Mouse (Mus musculus) ovary, postnatal 10 days (tissue): Measurements from ENCODE around the gene Tgfb2.

Experiments
- DNase-seq: peaks from one replicate; pipeline ENCODE4 v3.0.0; 2022; ENCODE audit warnings: low spot score

Gene Tgfb2

DNA sequence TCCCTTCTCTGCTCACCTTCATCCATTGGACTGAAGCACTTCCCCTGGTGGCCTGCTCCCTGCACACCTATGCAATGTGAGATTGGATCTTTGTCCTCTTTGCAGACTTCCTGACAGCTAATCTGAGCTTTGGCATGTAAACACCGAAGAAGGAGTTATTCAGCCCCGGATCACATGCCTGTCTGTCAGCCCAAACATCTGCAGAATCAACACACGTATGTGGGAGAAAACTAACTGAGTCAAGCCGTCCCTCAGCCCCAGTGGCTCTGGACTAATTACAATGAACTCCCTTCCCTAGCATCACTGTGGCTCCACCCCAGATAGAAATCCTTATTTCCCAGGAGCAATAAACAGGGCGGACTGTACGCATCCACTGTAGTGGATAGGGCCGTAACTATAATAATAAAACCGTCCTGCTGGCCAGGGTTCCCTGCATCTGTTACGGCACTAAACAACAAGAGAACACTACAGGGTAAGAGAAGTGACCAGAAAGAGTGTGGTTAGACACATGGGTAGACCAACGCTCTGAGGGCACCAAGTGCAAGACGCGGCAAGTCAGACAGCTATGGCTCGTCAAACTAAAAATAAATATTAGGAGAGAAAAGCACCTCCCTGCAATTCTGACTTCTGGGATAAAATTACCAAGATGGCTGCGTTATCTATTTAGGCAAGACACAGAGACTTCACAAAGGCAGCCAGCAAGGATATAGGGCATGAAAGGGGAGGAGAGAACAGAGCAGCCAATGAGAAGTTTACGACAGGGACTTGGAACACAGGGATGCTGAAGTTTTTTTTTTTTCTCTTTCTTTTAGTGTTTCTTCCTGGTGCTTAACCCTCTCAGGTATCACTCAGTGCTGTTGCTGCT lies 3.2 kb downstream of the Tgfb2 start:
- DNase-seq, result no peak

DNA sequence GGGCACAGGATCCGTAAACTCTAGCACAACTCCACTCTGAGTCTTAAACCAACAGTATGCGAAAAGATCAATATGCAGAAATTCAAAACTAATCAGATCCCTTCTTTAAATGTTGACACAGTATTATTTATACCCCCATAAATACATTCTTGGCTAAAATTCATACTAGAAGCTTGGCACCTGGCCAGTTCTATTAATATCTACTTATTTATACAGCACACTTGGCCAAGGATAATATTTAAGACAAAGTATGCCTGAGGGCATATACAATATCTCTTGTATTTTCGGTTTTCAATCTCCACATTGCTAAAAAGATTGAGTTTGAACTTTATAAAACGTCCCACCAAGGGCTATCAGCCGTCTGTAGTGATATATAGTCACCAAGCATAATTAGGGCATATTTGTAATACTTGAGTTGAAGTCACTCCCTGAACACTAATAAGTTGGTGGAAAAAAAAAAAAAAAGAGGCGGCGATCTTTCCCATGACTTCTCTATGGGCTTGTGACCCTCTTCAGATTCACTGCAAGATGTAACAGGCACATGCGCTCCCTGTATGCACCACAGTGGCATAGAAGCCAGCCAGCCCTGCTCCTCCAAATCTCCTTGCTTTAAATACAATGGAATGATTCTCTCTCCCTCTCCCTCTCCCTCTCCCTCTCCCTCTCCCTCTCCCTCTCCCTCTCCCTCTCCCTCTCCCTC lies 4.4 kb downstream of the Tgfb2 start:
- no peak for DNase-seq

DNA sequence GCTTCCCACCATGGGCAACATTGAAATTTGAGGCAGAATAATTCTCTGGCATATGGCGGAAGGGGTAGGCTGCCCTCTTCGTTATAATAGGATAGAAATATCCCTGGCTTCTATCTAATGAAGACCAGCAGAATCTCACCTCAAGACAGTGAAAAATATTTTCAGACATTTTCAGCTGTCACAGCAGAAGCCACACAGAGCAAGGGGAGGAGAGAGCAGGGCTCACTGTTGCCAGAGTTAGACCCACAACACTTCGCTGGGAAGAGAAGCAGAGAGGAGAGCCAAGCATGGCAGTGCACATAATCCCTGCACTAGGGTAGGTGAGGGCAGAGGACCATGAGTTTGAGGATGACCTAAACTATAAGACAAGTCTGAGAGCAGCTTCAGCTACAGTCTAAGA lies 5.3 kb downstream of the Tgfb2 start:
- DNase-seq, result no peak

DNA sequence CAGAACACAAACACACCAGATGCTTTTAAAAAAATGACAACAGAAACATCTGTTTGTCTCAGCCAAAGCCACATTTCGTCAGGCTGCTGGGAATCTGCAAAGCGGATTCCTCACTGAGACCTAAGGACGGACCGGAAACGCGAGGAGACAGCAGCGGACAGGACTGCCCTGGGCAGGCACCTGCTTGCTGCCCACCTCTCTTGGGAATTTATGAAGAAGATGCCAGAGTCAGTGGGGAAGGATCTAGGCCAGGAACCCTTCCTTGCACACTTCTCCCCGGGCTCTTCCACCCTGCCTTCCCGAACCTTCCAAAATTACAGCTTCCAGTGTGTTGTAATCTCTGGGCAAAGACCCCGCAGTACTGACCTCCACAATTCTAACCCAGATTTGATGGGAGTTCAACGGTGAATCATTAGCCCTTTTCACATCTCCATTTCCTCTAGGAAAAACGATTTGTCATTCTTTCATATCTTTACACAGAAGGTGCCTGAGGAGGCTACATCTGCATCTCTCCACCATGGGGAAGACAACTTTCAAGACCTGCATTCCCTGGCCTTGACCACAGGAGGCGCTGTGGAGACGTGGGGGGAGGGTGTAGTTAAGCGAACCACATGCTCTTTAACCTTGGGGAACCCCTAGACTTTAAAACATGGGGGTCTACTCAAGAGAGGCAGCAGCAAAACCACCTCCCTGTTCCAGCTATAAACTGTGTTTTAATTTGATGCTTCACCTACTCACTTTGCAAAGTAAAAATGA lies 7.0 kb downstream of the Tgfb2 start:
- no peak for DNase-seq

DNA sequence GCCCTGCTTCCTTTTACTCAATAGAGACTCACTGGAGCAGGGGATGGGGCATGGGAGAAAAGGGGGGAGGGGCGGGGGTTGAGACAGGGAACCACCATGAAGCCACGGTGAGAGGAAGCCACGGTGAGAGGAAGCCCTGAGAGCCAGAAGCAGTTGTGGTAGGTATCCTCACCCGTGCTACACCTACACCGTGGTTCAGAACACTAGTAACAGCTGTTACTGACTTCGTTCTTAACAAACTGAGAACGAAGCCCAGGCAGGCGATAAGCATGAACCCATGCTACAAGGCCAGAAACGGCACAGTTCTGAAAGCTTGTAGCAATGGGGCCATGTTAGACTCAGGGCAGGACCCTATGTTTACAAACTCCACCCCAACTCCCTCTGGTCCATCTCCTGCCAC lies 9.6 kb downstream of the Tgfb2 start:
- no peak for DNase-seq

DNA sequence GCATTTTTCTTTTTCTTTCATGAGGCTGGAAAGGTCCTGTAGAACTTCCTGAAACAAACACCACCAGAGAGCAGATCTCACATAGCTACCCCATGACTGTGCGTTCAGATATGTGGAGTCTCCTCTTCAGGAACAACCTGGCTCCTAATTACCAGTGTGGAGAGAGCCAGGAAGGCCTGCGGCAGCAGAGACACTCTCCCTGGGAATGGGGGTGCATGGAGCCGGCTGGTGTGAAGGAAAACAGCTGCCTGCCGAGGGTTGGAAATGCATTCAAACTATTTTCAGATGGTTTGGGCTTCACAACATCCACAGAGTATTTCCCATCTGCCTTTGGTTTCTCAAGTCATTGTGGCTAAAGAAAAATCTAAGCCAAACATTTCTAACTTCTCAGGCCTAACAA lies 10.4 kb downstream of the Tgfb2 start:
- DNase-seq, result no peak

DNA sequence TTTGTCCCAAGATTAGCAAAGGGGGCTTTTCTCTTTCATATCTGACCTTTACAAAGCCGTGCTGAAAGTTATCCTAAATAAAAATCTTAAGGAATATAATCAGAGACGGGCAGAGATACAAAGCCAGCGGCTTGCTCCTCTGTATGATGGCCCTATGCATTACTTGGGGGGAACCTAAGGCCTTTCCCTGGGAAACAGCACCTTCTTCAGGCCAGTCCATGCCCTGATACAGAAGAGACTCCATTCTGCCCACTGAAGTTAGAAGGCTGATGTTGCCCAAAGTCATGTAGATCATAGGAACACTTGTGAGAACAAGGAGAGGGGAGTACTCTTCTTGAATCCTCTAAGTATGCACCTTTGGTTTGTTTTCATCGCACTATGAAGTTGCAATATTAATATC lies 13.4 kb downstream of the Tgfb2 start:
- no peak for DNase-seq

DNA sequence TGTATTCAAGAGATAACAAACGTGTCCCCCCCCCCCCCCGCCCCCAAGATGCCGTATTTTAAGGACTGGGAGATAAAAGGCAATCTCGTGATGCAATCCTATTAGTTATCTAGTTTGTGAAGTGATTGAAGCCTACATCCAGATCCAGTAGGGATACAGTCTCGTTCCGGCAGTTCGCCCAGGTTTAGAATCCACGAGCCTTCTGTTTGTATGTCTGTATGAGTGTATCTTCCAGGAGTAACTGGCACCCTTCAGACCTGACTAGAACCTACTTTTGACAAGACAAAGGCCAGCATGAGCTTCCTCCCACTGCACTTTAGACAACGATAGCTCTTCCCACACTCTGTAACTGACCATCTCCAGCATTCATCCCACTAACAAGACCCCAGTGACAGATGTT lies 14.1 kb downstream of the Tgfb2 start:
- no peak for DNase-seq

DNA sequence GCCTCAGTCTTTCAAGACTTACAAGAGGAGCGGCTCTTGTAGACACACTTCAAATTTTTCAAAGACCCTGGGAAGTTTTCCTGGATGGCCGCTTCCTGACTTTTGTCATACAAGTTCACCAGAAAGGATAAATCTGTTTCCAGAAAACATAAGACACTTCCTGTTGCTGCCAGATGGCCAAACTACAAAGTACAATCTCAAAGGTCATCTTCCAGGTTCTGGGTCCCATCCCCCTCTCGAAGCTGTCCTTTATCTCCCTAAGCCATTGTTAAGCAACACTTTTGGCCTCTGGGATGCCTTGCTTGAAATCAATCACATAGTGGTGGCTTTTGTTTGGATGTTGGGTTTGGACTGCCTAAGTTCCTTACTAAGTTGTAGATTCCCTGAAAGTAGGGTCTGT lies 21.7 kb downstream of the Tgfb2 start:
- no peak for DNase-seq

DNA sequence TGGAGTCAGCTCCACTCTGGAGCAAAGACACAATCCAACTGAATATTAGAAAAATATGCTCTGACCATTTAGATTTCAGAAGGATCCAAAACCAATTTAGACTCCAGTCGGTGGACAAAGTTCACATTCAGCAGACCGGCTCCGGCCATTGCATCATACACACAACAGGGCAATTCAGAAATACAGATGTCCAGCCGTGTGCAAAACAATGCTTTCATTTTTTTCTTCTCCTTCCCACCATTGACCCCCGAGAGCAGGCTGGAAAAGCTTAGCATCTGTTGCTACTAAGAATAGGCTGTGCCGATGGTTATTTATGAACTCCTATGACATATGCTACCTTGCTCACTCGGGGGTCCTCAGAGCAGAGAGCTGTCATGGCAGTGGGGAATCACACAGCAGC lies 23.2 kb downstream of the Tgfb2 start:
- no peak for DNase-seq

DNA sequence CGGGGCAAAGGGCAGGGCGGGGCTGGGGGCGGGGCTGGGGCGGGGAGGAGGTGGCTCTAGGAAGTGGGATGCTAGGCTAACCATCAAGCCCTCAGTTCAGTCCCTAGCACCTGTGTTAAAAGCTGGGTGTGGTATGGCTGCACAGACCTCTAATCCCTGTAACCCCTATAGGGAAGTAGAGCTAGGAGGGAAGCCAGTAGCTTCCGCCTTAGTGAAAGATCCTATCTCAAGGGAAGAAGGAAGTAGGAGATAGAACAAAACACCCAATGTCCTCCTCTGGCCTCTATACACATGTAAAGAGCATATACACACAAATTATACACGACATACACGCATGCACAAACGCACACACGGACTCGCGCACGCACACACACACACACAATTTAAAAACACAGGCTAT lies 28.2 kb downstream of the Tgfb2 start:
- no peak for DNase-seq

DNA sequence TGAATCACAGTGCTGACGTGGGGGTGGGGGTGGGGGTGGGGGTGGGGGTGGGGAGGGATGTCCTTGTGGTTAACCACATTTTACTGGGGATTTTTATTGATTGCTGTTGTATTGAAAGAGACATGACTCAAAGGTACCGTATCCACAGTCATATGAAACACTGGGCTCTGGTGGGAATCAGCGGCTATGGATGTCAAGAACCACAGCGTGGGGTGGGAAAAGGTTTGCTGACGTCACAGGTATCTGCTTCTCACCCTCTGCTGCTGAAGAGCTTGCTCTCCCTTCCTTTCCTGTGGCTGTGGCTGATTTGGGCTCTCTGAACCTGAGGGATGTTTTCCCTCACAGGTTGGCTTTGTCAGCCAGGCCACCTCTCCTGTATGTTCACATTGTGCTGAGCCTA lies 29.6 kb downstream of the Tgfb2 start:
- no peak for DNase-seq

DNA sequence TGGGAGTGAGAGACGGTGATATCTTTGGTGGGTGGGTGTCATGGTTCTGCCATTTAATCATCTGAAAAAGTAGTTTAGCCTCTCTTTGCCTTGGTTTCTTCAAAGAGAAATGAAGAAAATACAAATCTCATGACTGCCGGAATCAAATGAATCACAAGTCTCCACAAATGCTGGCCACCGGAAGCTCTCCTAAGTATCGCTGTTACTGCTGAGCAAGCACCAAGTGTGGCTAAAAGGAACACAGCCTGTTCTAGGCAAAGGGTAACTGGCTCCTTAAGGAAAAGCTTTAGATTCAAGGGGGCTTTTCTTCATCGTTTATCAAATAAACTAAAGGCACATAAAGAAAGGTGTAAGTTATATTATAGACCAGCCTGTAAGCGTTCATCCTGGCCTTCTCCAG lies 30.5 kb downstream of the Tgfb2 start:
- no peak for DNase-seq

DNA sequence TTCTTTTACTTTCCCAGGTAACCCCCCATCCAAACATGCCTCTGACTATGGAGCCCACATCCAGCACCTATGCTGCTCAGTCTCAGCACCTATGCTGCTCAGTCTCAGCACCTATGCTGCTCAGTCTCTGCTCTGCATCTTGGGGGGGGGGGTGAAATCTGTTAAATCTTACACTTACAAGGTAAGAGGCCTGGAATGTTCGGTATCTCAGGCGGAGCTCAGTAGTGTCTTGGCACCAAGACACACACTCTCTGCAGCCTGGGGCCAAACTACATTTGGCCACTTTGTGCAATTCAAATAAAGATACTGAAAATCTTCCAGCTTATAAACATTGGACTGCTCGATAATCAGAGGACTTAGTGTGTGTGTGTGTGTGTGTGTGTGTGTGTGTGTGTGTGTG lies 31.2 kb downstream of the Tgfb2 start:
- no peak for DNase-seq

DNA sequence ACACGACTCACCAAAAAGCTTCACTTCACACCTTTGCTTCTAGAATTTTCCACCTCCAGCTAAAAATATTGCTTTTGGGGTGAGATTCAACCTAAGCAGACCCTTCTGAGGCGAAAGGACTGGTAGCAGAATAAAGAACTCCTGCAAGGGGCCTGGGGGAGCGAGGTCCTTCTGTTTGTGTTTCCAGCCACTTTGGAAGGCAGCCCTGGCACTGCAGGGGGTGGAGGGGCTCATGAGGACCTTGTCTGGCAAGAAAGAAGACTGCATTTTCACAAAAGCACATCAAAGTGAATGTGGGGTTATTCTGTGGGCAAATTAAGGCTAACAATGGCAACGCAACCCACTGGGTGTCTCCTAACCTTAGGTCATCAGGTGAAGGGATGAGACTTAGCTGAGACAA lies 32.6 kb downstream of the Tgfb2 start:
- no peak for DNase-seq

DNA sequence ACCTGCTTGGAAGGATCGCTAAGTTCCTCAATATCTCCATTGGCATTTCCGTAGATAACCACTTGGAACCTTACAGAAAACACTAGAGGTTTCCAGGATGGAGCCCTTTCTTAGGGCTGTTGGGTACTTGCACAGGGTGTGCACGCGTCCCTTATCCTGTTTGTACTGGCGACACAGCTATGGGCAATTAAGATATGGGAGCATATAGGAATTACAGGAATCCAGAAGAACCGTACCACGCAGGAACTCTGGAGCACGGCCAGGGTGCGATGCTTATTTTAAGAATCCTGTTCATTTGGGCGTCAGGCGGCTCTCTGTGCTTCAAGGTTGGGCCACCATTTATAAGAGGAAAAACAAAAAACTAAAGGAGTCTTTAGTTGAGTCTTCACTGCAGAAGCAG lies 42.4 kb downstream of the Tgfb2 start:
- DNase-seq, result no peak

DNA sequence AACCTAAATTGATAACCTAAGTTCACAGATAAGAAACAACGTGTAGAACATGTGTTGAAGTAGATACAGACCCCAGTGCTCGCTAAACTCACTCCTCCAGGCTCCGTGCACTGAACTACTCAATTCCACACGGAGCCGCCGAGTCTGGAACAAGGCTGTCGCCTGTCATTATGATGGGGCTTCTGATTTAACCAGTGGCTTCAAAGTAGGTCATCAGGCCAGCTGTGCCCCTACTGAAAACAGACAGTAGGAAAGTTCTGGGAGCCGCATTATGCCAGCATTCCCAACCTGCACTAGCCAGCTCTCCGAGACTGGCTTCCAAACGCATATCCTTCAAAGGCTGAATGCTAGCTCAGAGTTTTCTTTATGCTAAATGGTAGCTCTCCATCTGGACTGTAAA lies 42.8 kb downstream of the Tgfb2 start:
- no peak for DNase-seq

DNA sequence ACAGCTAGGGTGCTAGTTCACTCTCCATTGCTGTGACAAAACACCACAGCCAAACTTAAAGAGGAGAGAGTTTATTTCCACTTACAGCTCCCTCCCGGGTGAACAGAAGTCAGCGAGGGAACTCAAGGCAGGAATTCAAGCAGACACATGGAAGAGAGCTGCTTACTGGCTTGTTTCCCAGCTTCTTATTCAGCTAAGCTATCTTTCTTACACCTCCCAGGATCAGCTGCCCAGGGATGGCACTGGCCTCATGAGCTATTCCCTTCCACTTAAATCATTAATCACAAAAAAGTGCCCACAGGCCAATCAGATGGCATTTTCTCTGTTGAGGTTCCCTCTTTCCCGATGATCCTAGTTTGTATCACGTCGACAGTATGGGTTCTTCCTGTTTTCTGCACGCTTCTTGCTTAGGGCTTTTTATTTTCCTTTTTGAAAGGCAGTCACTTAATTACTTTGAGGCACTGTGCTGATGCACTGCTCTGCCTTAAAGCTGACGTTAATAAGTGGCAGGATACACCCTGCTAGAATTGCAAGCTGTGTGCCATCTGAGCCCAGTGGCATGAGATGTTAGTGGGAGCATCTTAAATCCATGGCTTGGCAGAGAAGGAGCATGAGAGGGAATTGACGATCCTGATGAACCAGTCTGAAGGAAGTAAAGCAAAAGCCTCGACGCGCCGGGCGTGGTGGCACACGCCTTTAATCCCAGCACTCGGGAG lies 44.4 kb downstream of the Tgfb2 start:
- no peak for DNase-seq

DNA sequence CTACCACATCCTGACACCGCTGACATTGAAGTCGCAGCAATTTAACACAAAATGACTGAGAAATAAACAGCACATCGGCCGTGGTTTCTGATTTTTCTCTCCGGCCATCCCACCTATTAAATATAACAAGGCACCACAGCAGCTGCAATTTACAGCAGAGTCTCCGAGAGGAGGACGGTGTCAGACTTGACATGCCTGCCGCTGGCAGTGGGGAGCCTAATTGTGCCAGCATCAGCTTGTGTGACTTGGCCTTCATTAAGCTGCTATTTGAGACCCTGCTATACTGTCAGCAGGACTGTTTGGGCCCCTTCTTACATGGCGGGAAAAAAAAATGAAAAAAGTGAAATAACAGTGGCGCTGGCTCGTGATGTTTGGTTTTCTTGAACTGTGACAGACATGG lies 47.0 kb downstream of the Tgfb2 start:
- DNase-seq, result no peak

DNA sequence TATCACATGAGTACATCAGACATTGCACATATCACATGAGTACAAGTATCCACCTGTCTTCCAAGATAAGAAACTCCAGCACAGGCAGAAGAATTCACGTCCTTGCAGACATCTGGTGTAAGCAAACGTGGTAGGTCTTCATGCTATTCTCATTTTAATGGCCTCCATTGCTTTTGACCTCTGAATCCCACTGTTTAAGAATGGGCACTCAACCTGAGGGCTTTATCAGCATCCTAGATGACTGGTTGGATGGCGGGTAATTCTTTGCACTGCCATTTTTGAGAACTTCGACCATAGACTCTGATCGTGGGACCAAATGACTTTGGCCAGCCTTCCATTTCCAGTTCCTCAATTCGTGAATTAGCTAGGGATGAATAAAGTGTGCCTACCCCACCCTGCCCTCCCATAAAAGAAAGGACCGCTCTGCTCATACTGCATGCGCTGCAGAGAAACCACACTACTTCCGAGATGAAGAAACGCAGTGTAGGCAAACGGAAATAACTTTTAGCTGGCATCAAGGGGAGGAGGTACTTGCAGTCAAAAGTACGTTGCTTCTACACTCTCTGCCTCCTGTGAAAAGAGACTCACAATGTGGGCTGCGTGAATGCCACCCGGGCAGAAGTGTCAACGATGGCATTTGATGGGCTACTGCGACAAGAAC lies 48.1 kb downstream of the Tgfb2 start:
- DNase-seq, result no peak

DNA sequence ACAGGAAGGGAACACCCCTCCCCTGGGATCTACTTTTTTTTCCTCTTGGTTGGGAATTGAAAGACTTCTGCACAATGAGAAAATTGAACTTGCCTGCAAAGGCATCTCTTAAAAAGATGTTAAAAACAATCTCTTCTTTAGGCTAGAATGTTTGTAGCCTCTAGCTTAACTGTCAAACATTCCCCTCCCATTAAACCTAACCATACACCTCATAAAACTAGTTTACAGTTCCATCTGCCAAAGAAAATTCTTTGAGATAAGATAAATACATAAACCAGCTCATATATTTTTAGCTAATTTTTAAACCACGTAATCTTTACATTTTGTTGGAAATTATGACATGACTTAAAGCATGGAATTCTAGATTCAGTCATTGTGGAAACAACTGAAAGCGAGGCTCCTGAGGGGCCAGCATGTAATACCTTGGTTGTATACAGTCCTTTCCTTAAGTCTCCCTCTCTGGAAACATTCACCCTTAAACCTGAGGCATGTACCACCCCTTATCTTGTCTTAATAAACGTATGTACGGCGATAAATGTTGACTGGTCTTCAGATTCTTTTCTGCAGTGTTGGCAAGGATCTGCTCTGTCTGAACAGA lies 49.0 kb downstream of the Tgfb2 start:
- DNase-seq, result no peak
